Mouse (Mus musculus) kidney, postnatal 0 days (tissue): ENCODE results near the gene Sdk2. TPM values are rescaled to one million over a fixed set of nuclear protein-coding genes. Genes with fewer than 3 reads are reported as not detected.

Source experiments
- ATAC-seq: fragments of 200-750 bp; cut with Nextera tagmentation; replicated peaks from 2 replicates; pipeline ENCODE4 v1.8.0; 2017; ENCODE audit warnings: low read depth, moderate number of reproducible peaks, moderate TSS enrichment, moderate library complexity; ENCODE audit not compliant: low FRiP score
- DNase-seq: peaks from one replicate; pipeline ENCODE4 v3.0.0-alpha.2; 2016; ENCODE audit warnings: low spot score
- H3K27ac ChIP-seq: fragments of 300-500 bp; sonication (generic); 2 replicates; pipeline ENCODE4 v1.5.1; 2014; ENCODE audit warnings: mild to moderate bottlenecking
- H3K27me3 ChIP-seq: fragments of 300-500 bp; sonication (generic); 2 replicates; pipeline ENCODE4 v1.6.1; 2014; ENCODE audit warnings: low read length, mixed read lengths; ENCODE audit not compliant: insufficient read depth
- H3K36me3 ChIP-seq: fragments of 300-500 bp; sonication (generic); 2 replicates; pipeline ENCODE4 v1.6.1; 2014; ENCODE audit warnings: low read length, mixed read lengths; ENCODE audit not compliant: insufficient read depth
- H3K4me1 ChIP-seq: fragments of 300-500 bp; sonication (generic); replicated peaks from 2 replicates; pipeline ENCODE4 v1.6.1; 2014; ENCODE audit warnings: antibody characterized with exemption, low read length, mixed read lengths; ENCODE audit not compliant: insufficient read depth
- H3K4me2 ChIP-seq: fragments of 300-500 bp; sonication (generic); 2 replicates; pipeline ENCODE4 v1.6.1; 2014; ENCODE audit warnings: mild to moderate bottlenecking, low read length, moderate library complexity, mixed read lengths
- H3K4me3 ChIP-seq: fragments of 300-500 bp; sonication (generic); replicated peaks from 2 replicates; pipeline ENCODE4 v1.5.1; 2014; ENCODE audit warnings: low read depth, low read length
- H3K9ac ChIP-seq: fragments of 300-500 bp; sonication (generic); 2 replicates; pipeline ENCODE4 v1.6.1; 2014; ENCODE audit warnings: low read depth, low read length
- H3K9me3 ChIP-seq: fragments of 300-500 bp; sonication (generic); replicated peaks from 2 replicates; pipeline ENCODE4 v1.6.1; 2016; ENCODE audit warnings: low read length, inconsistent platforms, mixed read lengths
- CTCF ChIP-seq: IDR thresholded peaks from 2 replicates; pipeline ENCODE4 v1.5.1; 2016; ENCODE audit warnings: antibody characterized with exemption, low read depth, mild to moderate bottlenecking, moderate library complexity
- WGBS: fragments of 180-500 bp; shearing (Covaris S2); extraction: QIAGEN DNeasy Blood & Tissue Kit; methylation state at CpG from one replicate; pipeline ENCODE4 v1.1.7; 2014; 5-methylcytosine and 5-hydroxymethylcytosine counted together
- polyA plus RNA-seq: library from polyadenylated mRNA; unstranded; fragments of >200 nt; fragmentation: Nextera tagmentation; extraction: Ambion mirVana; gene quantifications from 2 replicates; pipeline ENCODE4 v1.2.1, GENCODE M21; 2015

Gene Sdk2
- polyA plus RNA-seq, 1 experiment from 2014 or later: 2.2 TPM

DNA sequence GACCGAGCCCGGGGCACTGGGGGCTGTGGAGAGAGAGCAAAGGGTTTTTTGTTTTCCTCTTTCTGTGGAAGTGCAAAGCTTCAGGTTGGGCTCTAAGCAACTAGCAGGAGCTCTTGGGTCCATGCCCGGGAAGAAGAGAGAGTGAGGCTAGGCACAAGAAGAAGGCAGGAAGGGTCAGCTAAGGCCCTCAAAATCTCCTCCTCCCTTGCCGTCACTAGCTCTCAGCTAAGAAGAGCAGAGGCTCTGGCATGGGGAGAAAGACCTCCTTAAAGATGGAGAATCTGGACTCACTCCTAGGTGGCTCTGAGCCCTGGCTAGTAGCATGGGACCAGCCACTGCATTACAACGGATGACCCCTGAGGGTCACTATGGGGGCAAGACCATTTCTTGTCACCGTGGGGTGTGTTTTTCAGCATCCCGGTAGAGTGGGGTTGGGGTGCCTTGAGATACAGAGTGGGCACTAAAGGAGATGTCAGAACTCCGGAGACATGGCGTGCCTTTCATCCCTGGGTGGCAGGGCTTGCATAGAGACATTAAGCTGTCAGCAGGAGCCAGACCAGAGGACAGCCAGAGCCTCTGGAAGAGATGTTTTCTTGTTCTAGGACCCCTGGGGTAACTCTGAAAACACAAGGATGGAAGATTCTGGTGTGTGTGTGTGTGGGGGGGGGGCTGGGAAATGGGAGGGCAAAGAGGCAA lies 260.3 kb downstream of the Sdk2 start:
- no peak overlapping the region for H3K9ac ChIP-seq
- no peak overlapping the region for H3K4me3 ChIP-seq
- peak overlapping the region; percentile 81 for H3K27ac ChIP-seq
- TF ChIP-seq CTCF: no peak
- DNase-seq (peak; percentile 22), ATAC-seq (no peak)
- no peak overlapping the region for H3K4me2 ChIP-seq
- H3K36me3 ChIP-seq: no peaks in the 10 kb centered on the region
- no peaks in the 10 kb centered on the region for H3K9me3 ChIP-seq
- H3K4me1 ChIP-seq: peaks cover 7% of the 10 kb centered on the region
- WGBS: 42% methylated on average over 9 of the region's 9 CpGs
- no peaks in the 10 kb centered on the region for H3K27me3 ChIP-seq

DNA sequence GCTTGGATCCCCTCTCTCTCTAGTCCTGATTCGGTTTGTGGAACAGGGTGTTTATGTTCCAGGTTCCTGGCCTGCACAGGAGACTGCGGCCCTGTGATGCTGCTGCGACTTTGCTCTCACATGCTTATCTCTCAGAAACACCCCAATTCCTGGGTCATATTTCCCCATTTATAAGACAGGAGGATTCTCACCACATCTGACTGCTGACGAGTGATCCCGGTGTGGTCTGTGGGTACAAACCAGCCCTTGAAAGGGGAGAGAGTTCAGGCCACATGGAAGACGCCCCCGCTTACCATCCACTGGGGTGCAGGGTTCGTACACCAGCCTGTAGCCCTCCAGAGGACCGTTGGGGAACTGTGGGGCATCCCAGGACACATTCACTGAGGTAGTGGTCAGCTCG lies 260.9 kb downstream of the Sdk2 start:
- peak overlapping the region; percentile 81 for H3K27ac ChIP-seq
- ATAC-seq (no peak), DNase-seq (no peak)
- H3K36me3 ChIP-seq: no peaks in the 10 kb centered on the region
- no peak overlapping the region for H3K4me2 ChIP-seq
- no peak overlapping the region for H3K9ac ChIP-seq
- no peaks in the 10 kb centered on the region for H3K27me3 ChIP-seq
- no peak overlapping the region for H3K4me3 ChIP-seq
- WGBS: 67% methylated on average over 10 of the region's 10 CpGs
- no peaks in the 10 kb centered on the region for H3K9me3 ChIP-seq
- TF ChIP-seq CTCF: no peak
- H3K4me1 ChIP-seq: peaks cover 7% of the 10 kb centered on the region

DNA sequence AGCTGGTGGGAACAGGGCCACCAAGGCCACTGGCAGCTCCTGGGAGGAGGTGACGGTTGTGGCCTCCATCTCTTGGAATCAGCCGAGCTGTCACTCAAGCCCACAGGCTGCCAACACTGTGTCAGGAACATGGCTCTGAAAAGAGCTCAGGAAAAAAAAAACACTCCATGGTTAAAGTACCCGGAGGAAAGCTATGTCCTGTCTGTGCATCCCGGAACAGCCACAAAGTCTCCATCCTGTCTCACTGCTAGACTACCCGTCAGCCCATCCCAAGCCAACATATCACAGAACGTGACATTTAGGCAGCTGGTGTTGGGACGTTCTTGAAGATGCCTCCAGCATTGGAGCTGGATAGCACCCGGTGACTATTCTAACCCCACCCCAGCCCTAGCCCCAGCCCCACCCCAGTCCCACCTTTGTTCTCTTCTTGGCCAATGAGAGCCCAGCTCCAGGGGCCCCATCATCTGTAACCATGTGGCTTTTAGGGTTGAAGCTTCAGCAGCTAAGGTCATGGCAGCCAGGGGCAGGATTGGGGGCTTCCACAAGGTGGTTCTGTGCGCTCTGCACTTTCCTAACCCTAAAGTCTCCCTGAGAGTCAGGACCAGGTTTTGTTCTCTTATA lies 263.4 kb downstream of the Sdk2 start:
- no peaks in the 10 kb centered on the region for H3K36me3 ChIP-seq
- no peaks in the 10 kb centered on the region for H3K9me3 ChIP-seq
- no peaks in the 10 kb centered on the region for H3K27me3 ChIP-seq
- no peak overlapping the region for H3K4me2 ChIP-seq
- WGBS: 69% methylated on average over 9 of the region's 9 CpGs
- ATAC-seq (no peak), DNase-seq (peak; percentile 53)
- no peak overlapping the region for H3K9ac ChIP-seq
- H3K27ac ChIP-seq: peak overlapping the region; percentile 52; the same call in 1 of the 2 replicates
- no peak overlapping the region for H3K4me3 ChIP-seq
- TF ChIP-seq CTCF: no peak
- H3K4me1 ChIP-seq: peaks cover 7% of the 10 kb centered on the region; the same call in 1 of the 2 replicates

DNA sequence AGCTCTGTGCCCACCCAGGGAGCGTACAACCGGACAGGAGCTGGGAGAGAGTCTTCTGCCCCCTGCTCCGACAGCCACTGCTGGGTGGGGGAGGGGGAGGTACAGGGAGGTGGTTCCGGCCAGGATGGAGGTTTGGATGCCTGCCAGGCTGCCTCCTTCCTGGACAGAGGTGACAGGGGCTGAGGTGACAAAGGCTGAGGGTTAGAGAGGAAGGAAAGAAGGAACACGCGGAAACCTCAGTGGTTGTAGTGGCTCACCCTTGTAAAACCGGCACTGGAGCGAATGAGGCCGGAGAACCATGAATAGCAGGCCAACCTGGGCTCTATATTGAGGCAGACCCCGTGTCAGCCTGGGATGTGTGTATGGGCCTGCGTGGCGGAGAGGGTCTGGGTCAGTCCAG lies 264.4 kb downstream of the Sdk2 start:
- Histone ChIP-seq H3K9me3 (no peaks in the 10 kb centered on the region), H3K4me2 (no peak overlapping the region)
- DNase-seq: no peak

DNA sequence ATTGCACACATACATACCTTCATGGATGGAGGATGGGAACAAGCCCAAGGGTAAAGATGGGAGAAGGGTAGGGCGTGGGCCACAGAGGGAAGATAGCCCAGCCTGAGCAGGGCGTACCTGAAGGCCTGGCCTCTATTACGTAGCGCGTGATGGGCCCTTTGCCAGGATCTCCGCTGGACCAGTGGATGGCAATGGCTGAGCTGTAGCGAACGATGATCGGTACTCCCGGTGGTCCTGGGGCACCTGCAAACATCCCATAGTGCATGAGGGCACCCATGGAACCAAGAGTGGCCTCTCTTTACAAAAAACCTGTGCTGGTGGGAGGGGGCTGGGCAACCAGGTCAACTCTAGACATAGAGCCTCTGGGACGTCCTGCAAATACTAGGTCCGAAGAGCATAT lies 266.8 kb downstream of the Sdk2 start:
- no peaks in the 10 kb centered on the region for H3K27me3 ChIP-seq
- no peak for TF ChIP-seq CTCF
- H3K36me3 ChIP-seq: no peaks in the 10 kb centered on the region
- no peak overlapping the region for H3K4me2 ChIP-seq
- peaks cover 12% of the 10 kb centered on the region; the same call in 1 of the 2 replicates for H3K4me1 ChIP-seq
- ATAC-seq: no peak
- no peak for DNase-seq
- no peak overlapping the region for H3K9ac ChIP-seq
- H3K27ac ChIP-seq: no peak overlapping the region
- H3K4me3 ChIP-seq: no peak overlapping the region
- 94% methylated on average over 12 of the region's 12 CpGs for WGBS
- no peaks in the 10 kb centered on the region for H3K9me3 ChIP-seq

More for the DNA sequence above, 264.4 kb downstream of the Sdk2 start:
- H3K4me1 ChIP-seq: peaks cover 12% of the 10 kb centered on the region; the same call in 1 of the 2 replicates
- no peak for TF ChIP-seq CTCF
- H3K36me3 ChIP-seq: no peaks in the 10 kb centered on the region
- WGBS: 38% methylated on average over 12 of the region's 12 CpGs
- ATAC-seq: 0 out of 2 replicates have a peak, but pooled peaks have one; percentile 4
- H3K4me3 ChIP-seq: no peak overlapping the region
- H3K27me3 ChIP-seq: no peaks in the 10 kb centered on the region
- H3K27ac ChIP-seq: no peak overlapping the region; the same call in 1 of the 2 replicates
- H3K9ac ChIP-seq: no peak overlapping the region

DNA sequence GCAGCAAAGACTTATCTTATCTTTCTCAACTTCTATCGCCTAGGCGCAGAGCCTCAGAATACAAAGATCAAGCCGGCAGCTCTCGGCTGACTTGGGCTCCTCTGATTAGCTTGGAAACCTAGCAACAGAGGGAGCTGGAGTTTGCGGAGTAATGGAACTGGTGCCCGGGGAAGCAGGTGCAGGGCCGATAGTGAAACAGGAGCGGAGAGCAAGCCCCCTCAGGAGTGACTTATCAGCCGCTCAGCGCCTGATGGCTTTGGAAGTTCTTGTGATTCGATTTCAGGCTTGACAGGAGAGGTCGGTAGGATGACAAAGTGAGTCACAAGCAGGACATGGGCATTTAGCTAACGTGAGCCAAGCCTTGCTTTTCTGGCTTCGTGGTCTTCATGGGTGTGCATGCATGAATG lies 267.8 kb downstream of the Sdk2 start:
- Histone ChIP-seq H3K9ac (no peak overlapping the region), H3K27ac (no peak overlapping the region), H3K36me3 (no peaks in the 10 kb centered on the region), H3K9me3 (no peaks in the 10 kb centered on the region), H3K4me3 (no peak overlapping the region), H3K27me3 (no peaks in the 10 kb centered on the region), H3K4me2 (no peak overlapping the region), H3K4me1 (peaks cover 12% of the 10 kb centered on the region; the same call in 1 of the 2 replicates)
- DNase-seq: no peak
- TF ChIP-seq CTCF: no peak
- no peak for ATAC-seq
- 54% methylated on average over 14 of the region's 14 CpGs for WGBS
